ENCODE assay signal across 8 mouse cellular contexts in genomic region chr12:84193642-84194399, GRCm38 (mm10). TPM values are rescaled to one million over a fixed set of nuclear protein-coding genes. Genes with fewer than 3 reads are reported as not detected.
DNase-seq lines count a peak whose midpoint lies in the region; ATAC-seq and TF ChIP-seq lines count a peak whose summit lies in the region.

No protein-coding gene starts in this region.

- H3K9ac ChIP-seq in forebrain, postnatal 0 days = peak overlapping the region; percentile 79
- H3K9ac ChIP-seq in lung, embryonic 15.5 days = peak overlapping the region; percentile 86

- peak; percentile 87 for ATAC-seq in forebrain, postnatal 0 days
- peak; percentile 93 for ATAC-seq in lung, embryonic 15.5 days (ENCODE audit: borderline replicate concordance, extremely low read depth, low FRiP score, low TSS enrichment)

- H3K9me3 ChIP-seq in forebrain, postnatal 0 days (ENCODE audit: low read length) = no peaks in the 10 kb centered on the region
- no peaks in the 10 kb centered on the region for H3K9me3 ChIP-seq in lung, embryonic 15.5 days

- peak overlapping the region; percentile 78 for H3K4me3 ChIP-seq in forebrain, postnatal 0 days (ENCODE audit: low read depth, low read length)
- H3K4me3 ChIP-seq in lung, embryonic 15.5 days = peak overlapping the region; percentile 74
- peak overlapping the region; percentile 80 for H3K4me3 ChIP-seq in olfactory bulb, adult 2 months (ENCODE audit: insufficient read depth, low read depth, low read length)

- TF ChIP-seq CTCF in forebrain, postnatal 0 days (IDR thresholded peaks at IDR 0.05; ENCODE audit: low read depth) = no peak
- TF ChIP-seq CTCF in olfactory bulb, adult 2 months (IDR thresholded peaks at IDR 0.05; ENCODE audit: insufficient read depth, low read depth, low read length) = 0 out of 2 replicates have a peak, but pooled peaks have one; percentile 17

- under 1% methylated on average over 49 of the region's 49 CpGs for WGBS in forebrain, postnatal 0 days
- WGBS in lung, embryonic 15.5 days = under 1% methylated on average over 48 of the region's 49 CpGs
- WGBS in olfactory bulb, adult 2 months = under 1% methylated on average over 49 of the region's 49 CpGs

- no peaks in the 10 kb centered on the region for H3K36me3 ChIP-seq in forebrain, postnatal 0 days (ENCODE audit: insufficient read depth)
- H3K36me3 ChIP-seq in lung, embryonic 15.5 days = no peaks in the 10 kb centered on the region

- H3K27ac ChIP-seq in forebrain, postnatal 0 days (ENCODE audit: low read depth, low read length) = peak overlapping the region; percentile 95
- H3K27ac ChIP-seq in lung, embryonic 15.5 days = peak overlapping the region; percentile 99
- H3K27ac ChIP-seq in olfactory bulb, adult 2 months (ENCODE audit: insufficient read depth, low read depth, low read length) = peak overlapping the region; percentile 91

- peaks cover 25% of the 10 kb centered on the region for H3K4me1 ChIP-seq in forebrain, postnatal 0 days (ENCODE audit: insufficient read depth)
- peaks cover 66% of the 10 kb centered on the region for H3K4me1 ChIP-seq in lung, embryonic 15.5 days
- H3K4me1 ChIP-seq in olfactory bulb, adult 2 months (ENCODE audit: control insufficient read depth, insufficient read depth, low read length) = peaks cover 44% of the 10 kb centered on the region

- peak overlapping the region; percentile 97 for H3K4me2 ChIP-seq in forebrain, postnatal 0 days (ENCODE audit: low read depth)
- peak overlapping the region; percentile 94 for H3K4me2 ChIP-seq in lung, embryonic 15.5 days

- no peaks in the 10 kb centered on the region for H3K27me3 ChIP-seq in forebrain, postnatal 0 days (ENCODE audit: insufficient read depth, low read length)
- no peaks in the 10 kb centered on the region for H3K27me3 ChIP-seq in lung, embryonic 15.5 days

- TF ChIP-seq POLR2A in olfactory bulb, adult 2 months (IDR thresholded peaks at IDR 0.05; ENCODE audit: insufficient read depth, low read depth, low read length) = peak; percentile 66; the same call in 1 of the 2 replicates

- peak; percentile 91 for DNase-seq in MEL-GATA-1-ER (ENCODE audit: extremely low read depth, low read depth)
- peak; percentile 83 for DNase-seq in cerebellum, adult 8-10 months
- DNase-seq in forebrain, postnatal 0 days = peak; percentile 92
- DNase-seq in heart, postnatal 4 days = peak; percentile 94
- peak; percentile 84 for DNase-seq in layer of hippocampus, adult 9-10 months (ENCODE audit: low spot score)
- DNase-seq in thymus, adult 18-20 months = peak; percentile 89 to 91

RNA-seq across cellular contexts. Expression of gene Elmsan1, which starts 24.9 kb away (rescaled TPM):
- 7.0 and 7.9 TPM in 2 replicates for total RNA-seq in forebrain, postnatal 0 days (2014; rRNA removed)
- polyA plus RNA-seq in forebrain, postnatal 0 days (2015; fragmentation: Nextera tagmentation; extraction: Ambion mirVana) = 2.2 and 2.5 TPM in 2 replicates
- 10 to 100 TPM; 18.5 to 18.6 TPM for total RNA-seq in heart, postnatal 4 days (2021)
- 11.7 and 12.5 TPM in 2 replicates for polyA plus RNA-seq in lung, embryonic 15.5 days (2015; fragmentation: Nextera tagmentation; extraction: Ambion mirVana)
- polyA plus RNA-seq in olfactory bulb, adult 2 months (2012; ENCODE audit: insufficient read depth, insufficient read length, low replicate concordance, missing spikeins) = not detected in 2 replicates

RNA-seq across cellular contexts. Expression of gene Pnma1, which starts 45.5 kb away (rescaled TPM):
- 13.9 and 14.2 TPM in 2 replicates for total RNA-seq in forebrain, postnatal 0 days (2014; rRNA removed)
- polyA plus RNA-seq in forebrain, postnatal 0 days (2015; fragmentation: Nextera tagmentation; extraction: Ambion mirVana) = 9.3 and 12.0 TPM in 2 replicates
- under 1 TPM; 0.54 to 0.62 TPM for total RNA-seq in heart, postnatal 4 days (2021)
- 1.8 TPM in 2 replicates for polyA plus RNA-seq in lung, embryonic 15.5 days (2015; fragmentation: Nextera tagmentation; extraction: Ambion mirVana)
- polyA plus RNA-seq in olfactory bulb, adult 2 months (2012; ENCODE audit: insufficient read depth, insufficient read length, low replicate concordance, missing spikeins) = not detected in 2 replicates

Comparison
In these comparisons a context has a peak if more than half of its experiments do, and no peak if none do; other contexts are left out.
1. Peak in every context shown above with its lines: DNase-seq, ATAC-seq, H3K4me3 ChIP-seq and H3K27ac ChIP-seq.